Mouse (Mus musculus): ENCODE measurements around the gene Gm815.

Gm815 gene

GRCm38 (mm10) chr19:26879856-26880255 is 5.8 kb upstream of the Gm815 start:
- no peak for DNase-seq

DNA sequence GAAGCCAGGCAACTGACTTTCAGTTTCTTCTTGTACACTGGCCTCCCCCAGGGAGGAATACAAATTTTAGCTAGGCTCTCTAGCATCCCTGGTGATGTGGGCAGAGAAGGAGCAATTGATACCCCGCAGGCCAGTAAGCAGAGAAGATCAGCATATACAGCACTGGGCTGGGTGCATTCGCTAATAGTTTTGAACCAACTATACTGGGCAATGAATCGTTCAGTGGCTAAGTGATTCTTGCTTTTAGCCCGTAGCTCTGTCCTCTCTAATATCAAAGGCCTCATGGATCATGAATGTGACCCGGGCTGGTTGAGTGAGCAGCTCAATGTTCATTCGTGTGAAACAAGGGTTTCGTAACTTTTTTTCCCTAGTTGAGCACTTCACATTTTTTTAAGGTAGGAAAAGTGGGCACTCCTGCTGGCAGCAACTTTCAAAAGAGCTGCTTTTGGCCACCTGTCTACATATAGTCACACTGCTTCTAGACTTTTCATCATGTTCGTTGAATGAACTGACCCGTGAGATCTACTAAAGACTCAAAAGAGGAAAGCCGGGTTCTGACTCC is 3.7 kb upstream of the Gm815 start:
- DNase-seq = no peak

DNA sequence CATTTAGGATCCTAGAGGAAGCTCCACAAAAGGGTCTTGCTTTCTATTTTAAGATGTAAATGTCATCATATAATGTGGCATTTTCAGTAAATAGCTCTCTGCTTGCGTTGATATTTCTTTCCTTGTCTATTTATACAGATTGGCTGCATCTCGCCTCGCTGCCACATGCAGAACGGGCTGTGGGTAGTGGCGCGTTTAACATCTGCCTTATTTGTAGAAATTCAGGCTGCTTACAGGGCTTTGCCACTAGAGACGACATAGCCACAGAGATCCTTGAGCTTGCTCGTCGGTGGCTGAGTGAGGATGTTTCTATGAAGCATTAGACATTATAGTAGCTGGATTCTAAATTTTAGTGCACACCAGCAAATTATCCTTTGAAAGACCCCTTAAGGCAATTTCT is 2.5 kb downstream of the Gm815 start:
- no peak for DNase-seq

- no peak for DNase-seq
These were observed 5.8 kb downstream of the Gm815 start for GRCm38 (mm10) chr19:26891306-26891964.

GRCm38 (mm10) chr19:26892861-26893260 is 7.2 kb downstream of the Gm815 start:
- DNase-seq = peak; percentile 17

GRCm38 (mm10) chr19:26902162-26902561 is 16.5 kb downstream of the Gm815 start:
- no peak for DNase-seq

- DNase-seq = no peak
These were observed 28.6 kb downstream of the Gm815 start for GRCm38 (mm10) chr19:26914245-26914644.

- DNase-seq = no peak
These were observed 35.1 kb downstream of the Gm815 start for GRCm38 (mm10) chr19:26920816-26921215.

DNA sequence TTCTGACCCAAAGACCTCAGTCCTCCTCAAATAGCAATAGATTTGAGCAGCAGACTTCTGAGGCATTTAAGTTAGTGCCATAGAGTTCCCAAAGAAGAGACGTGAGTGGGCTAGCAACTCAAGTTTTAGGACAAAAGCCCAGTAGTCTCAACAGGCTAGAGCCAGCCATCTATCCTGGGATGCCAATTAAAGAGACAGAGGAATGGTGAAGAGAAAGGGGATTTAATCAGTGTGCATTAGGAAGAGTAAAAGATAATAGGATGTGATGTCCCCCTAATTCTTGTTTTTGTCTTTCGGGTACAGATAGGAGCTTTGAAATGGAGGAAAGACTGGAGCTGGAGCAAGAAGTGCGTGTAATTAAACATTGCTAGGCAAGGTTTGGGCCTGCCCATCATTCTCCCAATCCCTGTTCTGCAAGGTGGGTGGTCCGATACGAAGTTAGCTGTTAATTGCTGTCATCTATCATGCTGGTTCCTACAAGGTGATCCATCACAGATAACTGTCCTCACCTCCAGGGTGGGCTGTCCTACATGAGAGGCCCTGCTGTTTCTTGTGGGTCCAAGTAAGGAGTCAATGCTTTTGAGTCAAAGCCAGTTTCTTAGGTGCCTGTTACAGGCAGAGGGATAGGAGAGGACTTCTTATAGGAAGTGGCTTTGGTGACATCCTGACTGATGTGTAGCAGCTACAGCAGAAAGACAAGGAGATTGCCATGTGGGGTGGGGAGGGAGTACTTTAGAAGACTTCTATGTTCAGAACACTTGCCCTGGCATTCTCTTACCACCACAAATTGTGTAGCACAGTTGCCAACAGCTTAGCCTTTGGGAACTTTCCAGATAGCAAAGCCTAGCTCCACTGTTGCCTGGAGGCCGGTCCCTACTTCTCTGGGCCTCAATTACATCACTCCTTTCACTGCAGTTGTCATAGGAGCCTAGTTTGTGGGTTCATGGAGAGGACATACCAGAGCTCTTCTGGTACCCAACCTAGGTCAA is 44.9 kb downstream of the Gm815 start:
- no peak for DNase-seq

GRCm38 (mm10) chr19:26934186-26934585 is 48.5 kb downstream of the Gm815 start:
- no peak for DNase-seq
